Mouse (Mus musculus) urinary bladder, postnatal 10 days (tissue): ENCODE data around the gene Tpst2.

ENCODE experiments used
- DNase-seq: peaks from one replicate; pipeline ENCODE4 v3.0.0; 2022; ENCODE audit warnings: low spot score

Tpst2 gene

GRCm38 (mm10) chr5:112255426-112255825, 21.1 kb upstream of the Tpst2 start, which contains the start of gene Crybb1:
Gene Crybb1, plus strand, starts transcription at chr5:112255815.
- DNase-seq, result no peak

DNA sequence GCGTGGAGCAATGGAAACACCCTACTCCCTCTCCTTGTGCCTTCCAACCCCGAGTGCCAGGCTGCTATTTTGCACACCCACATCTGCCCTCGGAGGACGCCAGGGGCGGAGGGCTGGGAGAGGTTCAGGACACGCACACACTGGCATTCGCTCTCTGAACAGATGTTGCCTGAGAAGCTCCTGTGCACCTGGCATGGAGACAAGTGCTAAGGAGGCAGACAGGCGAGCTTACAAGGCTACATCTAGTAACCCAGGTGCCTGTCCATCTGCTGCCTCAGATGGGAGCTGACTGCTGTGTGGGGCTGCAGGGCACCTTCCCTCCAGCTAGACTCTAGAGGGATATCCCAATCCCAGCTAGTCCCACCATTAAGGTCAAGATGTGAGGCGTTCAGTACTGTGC, 20.0 kb upstream of the Tpst2 start:
- DNase-seq, result no peak

- DNase-seq, result no peak
These were observed 18.6 kb upstream of the Tpst2 start for GRCm38 (mm10) chr5:112257896-112258295.

GRCm38 (mm10) chr5:112259862-112260650, 16.4 kb upstream of the Tpst2 start:
- DNase-seq, result no peak

- DNase-seq, result no peak
These were observed 15.7 kb upstream of the Tpst2 start for GRCm38 (mm10) chr5:112260818-112261217.

DNA sequence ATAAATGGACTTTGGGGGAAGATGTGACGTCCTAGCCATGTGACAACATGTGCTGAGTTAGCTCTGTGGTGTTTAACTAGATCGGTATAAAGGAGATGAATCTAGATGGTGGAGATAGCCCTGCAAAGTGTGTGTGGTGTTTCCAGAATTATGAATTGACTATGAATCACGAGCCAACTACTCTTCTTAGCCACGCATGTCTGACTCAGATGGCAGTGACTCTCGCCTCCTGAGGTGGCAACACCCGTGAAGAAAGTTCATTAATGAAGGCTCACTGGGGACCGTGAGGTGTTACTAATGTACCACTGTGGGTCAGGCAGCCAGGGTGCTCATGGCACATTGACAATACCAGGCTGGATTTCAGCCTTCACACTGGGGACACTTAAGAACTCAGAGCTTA, 12.4 kb upstream of the Tpst2 start:
- no peak for DNase-seq

DNA sequence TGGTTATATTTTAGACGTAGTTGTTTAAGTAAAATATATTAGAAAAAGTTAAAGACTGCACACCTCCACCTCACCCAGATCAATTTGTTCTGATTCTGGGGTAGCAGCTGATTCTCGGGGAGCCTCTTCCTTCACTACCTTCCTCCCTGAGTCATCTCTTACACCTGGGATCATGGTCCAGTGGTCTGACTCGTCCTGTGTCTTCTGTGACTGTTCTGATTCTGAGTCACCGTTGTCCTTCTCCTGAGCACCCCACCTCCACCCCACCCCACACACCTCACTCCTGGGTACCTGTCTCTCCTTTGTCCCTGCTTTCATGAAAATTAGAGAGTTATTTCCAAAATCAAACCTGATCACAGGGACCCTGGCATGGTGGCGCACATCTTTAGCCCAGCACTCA, 11.4 kb upstream of the Tpst2 start:
- no peak for DNase-seq

DNA sequence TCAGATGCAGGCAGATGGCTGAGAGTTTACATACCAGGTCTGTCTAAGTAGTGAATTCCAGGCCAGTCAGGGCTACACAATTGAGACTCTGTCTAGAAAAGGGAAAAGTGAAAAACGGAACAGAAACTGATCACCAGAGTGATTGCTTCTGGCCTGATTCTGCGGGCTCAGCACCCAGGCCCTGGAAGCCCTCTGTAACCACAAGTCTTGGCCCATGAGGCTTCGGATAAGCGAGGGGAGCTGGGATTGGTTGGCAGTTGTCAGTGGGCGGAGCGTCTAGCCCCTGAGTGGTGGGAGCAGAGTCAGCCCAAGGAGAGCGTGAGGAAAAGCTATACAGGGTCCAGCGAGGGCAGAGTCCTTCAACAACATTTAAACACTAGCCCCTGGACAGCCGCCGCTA, 11.0 kb upstream of the Tpst2 start:
- DNase-seq, result no peak

GRCm38 (mm10) chr5:112266011-112266777, 10.3 kb upstream of the Tpst2 start:
- no peak for DNase-seq

DNA sequence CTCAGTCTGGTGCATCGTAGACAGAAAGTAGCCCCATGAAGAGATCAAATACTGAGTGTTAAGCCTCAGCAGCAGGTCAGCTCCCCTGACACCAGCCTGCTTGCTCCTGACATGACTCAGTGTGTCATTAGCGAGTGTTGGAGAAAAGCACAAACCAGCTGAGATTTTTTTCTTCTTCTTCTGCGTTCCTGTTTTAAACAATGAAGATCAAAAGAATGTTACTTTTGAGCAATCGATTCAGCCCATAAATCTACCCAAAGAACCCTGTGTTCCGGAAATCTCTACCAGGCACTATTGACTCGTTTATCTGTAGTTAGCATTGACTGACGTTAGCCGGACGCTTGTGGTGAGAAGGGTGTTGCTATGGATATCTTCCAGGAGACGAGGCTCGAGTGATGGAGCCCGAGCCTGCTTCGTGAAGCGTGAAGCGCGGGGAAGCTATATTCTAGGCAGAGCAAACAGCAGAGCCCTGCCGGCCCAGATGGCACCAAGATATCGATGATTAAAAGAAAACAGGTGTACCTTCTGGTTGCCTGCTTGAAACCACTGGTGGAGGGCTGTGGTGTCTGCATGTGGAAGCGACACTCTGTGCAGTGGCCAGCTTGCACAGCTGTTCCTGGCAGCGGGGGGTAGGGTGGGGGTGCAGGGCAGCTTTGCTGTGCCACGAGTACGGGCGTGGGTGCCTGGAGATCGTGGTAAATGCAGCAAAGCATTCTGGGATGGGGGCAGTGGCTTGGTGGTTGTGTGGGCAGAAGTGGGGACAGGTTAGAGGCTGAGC, 5.5 kb upstream of the Tpst2 start:
- no peak for DNase-seq

DNA sequence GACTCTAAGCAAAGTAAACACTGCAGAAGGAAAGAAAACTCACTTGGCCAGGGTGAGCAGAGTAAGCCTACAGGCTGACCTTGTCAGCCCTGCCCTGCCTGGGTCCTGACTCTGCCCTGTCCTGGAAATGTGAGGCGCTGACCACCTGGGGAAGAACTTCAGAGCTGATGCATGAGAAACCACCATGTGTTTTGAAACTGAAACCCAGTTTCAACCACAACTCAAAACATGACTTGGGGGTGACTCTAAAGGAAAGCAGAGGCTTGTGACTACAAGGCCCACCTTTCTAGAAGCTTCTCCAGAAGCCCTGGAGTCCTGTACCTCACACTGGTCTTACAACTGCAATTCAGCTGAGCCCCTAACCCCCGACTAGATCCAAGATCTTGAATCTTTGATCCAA, 3.6 kb upstream of the Tpst2 start:
- no peak for DNase-seq

GRCm38 (mm10) chr5:112273746-112274463, 2.6 kb upstream of the Tpst2 start:
- no peak for DNase-seq

GRCm38 (mm10) chr5:112275021-112275804, 1.3 kb upstream of the Tpst2 start:
- DNase-seq, result no peak

GRCm38 (mm10) chr5:112276907-112277348, 437 bp downstream of the Tpst2 start:
- no peak for DNase-seq

- DNase-seq, result no peak
These were observed 1.5 kb downstream of the Tpst2 start for GRCm38 (mm10) chr5:112277906-112278470.

DNA sequence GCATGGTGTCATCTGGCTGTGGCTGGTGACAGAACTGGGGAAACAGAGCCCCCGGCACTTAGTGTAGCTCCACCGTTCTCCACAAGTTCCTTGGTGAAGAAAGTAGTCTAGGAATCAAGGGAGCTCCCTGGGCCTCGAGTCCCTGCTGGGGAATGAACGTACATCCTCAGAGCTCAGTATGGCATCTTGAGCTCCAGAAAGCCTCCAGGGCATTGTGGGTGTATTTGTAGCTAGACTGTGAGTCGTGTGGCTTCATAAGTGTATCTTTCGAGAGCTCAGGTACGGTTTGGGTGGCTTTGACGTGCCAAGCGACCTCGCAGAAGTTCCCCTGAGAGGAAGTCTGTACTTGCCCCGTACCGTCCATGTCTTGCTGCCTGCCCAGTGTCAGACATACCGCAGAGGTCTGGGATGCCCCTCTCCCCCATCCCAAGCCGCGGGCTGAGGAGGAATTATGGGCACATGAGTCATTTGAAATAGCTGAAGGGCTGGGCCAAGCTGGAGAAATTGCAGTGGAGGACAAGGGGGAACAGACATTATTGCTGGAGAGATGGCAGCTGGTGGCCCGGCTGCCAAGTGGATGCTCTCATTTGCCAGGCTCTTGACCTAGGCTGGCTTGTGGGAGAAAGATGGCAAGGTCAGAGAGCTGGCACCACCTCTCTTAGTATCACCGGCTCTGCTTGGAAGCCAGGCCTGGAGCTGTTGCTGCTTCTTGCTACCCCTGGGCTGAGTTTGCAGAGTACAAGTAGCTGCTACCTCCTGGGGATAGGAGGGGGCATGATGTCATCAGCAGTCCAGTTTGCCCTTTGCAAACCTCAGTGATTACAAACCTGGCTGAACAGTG, 2.9 kb downstream of the Tpst2 start:
- no peak for DNase-seq

- DNase-seq, result no peak
These were observed 3.7 kb downstream of the Tpst2 start for GRCm38 (mm10) chr5:112280151-112280550.

DNA sequence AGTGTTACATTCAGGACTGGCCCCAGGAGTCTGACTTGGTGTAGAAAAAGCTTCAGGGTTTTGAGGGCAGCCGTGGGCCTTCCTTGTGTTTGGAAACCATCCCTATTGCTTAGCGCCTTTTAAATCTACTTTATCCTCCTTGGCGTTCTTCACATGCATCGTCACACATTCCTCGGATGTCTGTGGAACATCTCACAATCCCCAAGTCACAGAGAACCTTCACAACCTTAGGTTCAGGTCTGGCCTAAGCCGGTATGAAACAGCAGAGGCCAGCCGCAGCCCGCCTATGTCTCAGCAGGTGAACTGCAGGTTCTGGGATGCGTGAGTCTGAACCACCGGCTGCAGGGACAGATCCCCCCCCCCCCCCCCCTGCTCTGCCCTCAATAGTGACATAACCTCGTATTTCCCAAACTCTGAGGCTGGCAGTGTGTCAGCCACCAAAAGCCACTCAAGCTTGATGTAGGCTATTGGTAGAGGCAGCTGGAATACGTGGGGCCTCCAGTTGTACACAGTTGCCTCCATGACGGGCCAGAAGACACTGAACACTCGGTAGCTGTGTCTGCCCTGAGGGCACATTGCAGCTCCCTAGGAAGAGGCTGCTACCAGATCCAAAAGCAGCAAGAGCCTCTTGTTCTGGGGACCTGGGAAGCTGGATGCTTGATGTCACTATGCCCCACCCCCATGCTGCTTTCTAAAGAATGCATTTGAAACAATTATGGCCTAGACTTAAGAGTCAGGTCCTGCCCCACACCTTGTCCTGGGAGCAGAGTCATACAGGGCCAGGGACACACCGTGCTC, 4.6 kb downstream of the Tpst2 start:
- DNase-seq, result no peak

- DNase-seq, result no peak
These were observed 5.2 kb downstream of the Tpst2 start for GRCm38 (mm10) chr5:112281676-112282075.
